Mouse (Mus musculus): ENCODE results near the gene Gatad2a. TPM values are rescaled to one million over a fixed set of nuclear protein-coding genes. Genes with fewer than 3 reads are reported as not detected.

The Gatad2a gene
- polyA plus RNA-seq, 1 experiment from 2014 or later: 65.2 TPM

DNA sequence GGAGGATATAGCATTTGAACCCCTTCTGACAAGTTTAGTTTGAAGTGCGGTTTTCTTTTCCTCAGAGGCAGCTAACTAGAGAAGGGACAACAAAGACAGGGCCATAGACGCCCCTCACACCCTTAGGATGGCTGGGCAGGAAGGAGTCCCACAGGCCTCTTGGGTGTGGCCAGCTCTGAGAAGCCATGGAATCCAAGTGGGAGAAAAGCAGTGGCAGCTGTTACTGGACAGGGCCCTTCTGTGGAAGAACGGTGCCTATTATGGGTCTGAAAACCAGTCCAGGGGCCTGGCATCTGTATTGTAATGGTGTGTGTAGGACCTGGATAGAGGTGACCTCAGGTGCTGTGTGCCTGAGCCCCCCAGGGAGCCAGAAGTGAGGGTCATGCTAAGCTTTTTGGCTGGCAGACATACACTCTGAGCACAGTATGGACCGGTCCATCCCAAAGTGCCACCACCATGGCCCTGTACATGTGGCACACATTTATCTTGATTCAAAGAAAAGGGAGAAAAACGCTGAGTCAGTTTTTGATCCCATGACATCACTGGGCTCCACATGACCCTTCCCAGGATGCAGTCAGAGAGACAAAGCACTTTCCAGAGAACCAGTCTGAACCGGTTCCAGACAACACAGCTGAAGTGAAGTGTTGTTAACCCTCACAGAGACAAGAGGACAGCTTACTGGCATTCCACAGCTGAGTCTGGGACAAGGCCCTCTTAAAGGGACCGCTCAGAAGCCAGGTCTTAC lies 60.0 kb downstream of the Gatad2a start:
- H3K36me3 ChIP-seq (ENCODE audit: control insufficient read depth, insufficient read depth, low read length): peaks cover 8% of the 10 kb centered on the region; the same call in 1 of the 2 replicates
- H3K4me2 ChIP-seq: no peak overlapping the region
- no peak overlapping the region for H3K4me3 ChIP-seq (ENCODE audit: low read depth, low read length)
- WGBS: 65% methylated on average over 7 of the region's 7 CpGs
- peak; percentile 74 for ATAC-seq (ENCODE audit: low FRiP score)
- no peak overlapping the region for H3K27ac ChIP-seq (ENCODE audit: low read depth, low read length)
- H3K27me3 ChIP-seq (ENCODE audit: control insufficient read depth, insufficient read depth, low read length): no peaks in the 10 kb centered on the region
- peak; percentile 88 for DNase-seq (ENCODE audit: low spot score, missing footprints)
- H3K4me1 ChIP-seq (ENCODE audit: control insufficient read depth, insufficient read depth, low read length): no peaks in the 10 kb centered on the region
- no peaks in the 10 kb centered on the region for H3K9me3 ChIP-seq (ENCODE audit: control insufficient read depth, low read length)
- H3K9ac ChIP-seq (ENCODE audit: low read length): no peak overlapping the region

DNA sequence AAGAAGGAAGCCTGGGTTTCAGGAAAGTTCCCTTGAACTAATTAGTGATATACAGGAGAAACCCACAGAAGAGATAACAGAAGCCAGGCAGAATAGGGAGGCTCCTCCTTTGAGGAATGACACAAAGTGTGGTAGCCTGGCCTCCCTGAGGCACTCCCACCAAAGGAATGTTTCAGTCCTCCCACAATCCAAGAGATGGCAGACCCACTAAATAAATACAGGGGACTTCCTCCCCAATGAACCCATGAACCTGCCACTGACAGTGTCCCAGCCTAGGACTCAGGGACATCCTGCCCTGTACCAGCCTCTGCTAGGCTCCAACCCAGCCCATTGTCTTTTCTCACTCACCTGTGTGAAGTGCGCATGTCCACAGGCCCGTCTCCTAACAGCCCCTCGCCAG lies 60.8 kb downstream of the Gatad2a start:
- no peak overlapping the region for H3K27ac ChIP-seq (ENCODE audit: low read depth, low read length)
- no peak overlapping the region for H3K9ac ChIP-seq (ENCODE audit: low read length)
- WGBS: 91% methylated on average over 3 of the region's 3 CpGs
- no peak overlapping the region for H3K4me3 ChIP-seq (ENCODE audit: low read depth, low read length)
- peaks cover 8% of the 10 kb centered on the region; the same call in 1 of the 2 replicates for H3K36me3 ChIP-seq (ENCODE audit: control insufficient read depth, insufficient read depth, low read length)
- H3K9me3 ChIP-seq (ENCODE audit: control insufficient read depth, low read length): no peaks in the 10 kb centered on the region
- no peaks in the 10 kb centered on the region for H3K4me1 ChIP-seq (ENCODE audit: control insufficient read depth, insufficient read depth, low read length)
- no peaks in the 10 kb centered on the region for H3K27me3 ChIP-seq (ENCODE audit: control insufficient read depth, insufficient read depth, low read length)
- H3K4me2 ChIP-seq: no peak overlapping the region
- ATAC-seq (ENCODE audit: low FRiP score) (no peak), DNase-seq (ENCODE audit: low spot score, missing footprints) (no peak)

DNA sequence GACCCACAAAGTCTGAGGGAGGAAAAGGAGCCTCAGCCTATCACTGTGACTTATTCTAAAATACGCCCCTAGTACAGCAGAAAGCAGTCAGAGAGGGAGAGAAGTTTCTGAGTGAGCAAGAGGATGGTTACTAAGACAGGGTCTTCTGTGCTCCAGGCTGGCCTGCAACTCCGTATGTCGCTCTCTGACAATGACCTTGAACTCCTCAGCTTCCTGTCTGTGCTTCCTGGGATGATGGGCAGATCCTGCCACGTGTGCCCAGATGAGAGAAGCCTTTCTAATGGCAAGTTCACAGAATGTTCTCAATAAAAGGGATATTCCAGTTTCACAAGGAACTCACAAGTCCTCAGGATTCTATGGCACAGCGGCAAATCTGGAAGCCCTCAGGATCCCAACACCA lies 61.6 kb downstream of the Gatad2a start:
- H3K9me3 ChIP-seq (ENCODE audit: control insufficient read depth, low read length): no peaks in the 10 kb centered on the region
- no peak for ATAC-seq (ENCODE audit: low FRiP score)
- H3K9ac ChIP-seq (ENCODE audit: low read length): no peak overlapping the region
- no peaks in the 10 kb centered on the region for H3K4me1 ChIP-seq (ENCODE audit: control insufficient read depth, insufficient read depth, low read length)
- DNase-seq (ENCODE audit: low spot score, missing footprints): no peak
- WGBS: 87% methylated on average over 5 of the region's 5 CpGs
- H3K27ac ChIP-seq (ENCODE audit: low read depth, low read length): no peak overlapping the region
- peaks cover 8% of the 10 kb centered on the region; the same call in 1 of the 2 replicates for H3K36me3 ChIP-seq (ENCODE audit: control insufficient read depth, insufficient read depth, low read length)
- no peak overlapping the region for H3K4me3 ChIP-seq (ENCODE audit: low read depth, low read length)
- H3K27me3 ChIP-seq (ENCODE audit: control insufficient read depth, insufficient read depth, low read length): no peaks in the 10 kb centered on the region
- H3K4me2 ChIP-seq: no peak overlapping the region

DNA sequence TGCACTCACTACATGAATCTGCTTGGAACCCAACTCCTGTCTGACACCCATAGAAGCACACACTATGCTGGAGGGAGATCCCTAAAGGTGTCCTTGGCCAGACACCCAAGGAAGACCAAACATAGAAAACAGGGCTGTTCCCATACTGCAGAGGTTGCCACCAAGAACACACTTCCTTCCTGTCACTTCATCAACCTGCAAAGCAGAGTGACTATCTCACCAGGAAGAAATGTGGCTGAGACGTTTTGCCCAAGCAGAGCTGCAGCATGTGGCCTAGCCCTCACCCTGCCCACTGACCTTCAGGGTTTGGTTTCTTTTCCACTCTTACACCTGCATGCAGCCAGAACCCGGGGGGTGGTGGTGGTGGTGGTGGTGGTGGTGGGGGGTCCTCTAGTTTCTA lies 62.4 kb downstream of the Gatad2a start:
- no peaks in the 10 kb centered on the region for H3K4me1 ChIP-seq (ENCODE audit: control insufficient read depth, insufficient read depth, low read length)
- H3K27ac ChIP-seq (ENCODE audit: low read depth, low read length): no peak overlapping the region
- H3K9ac ChIP-seq (ENCODE audit: low read length): no peak overlapping the region
- DNase-seq (ENCODE audit: low spot score, missing footprints): no peak
- H3K4me2 ChIP-seq: no peak overlapping the region
- H3K27me3 ChIP-seq (ENCODE audit: control insufficient read depth, insufficient read depth, low read length): no peaks in the 10 kb centered on the region
- H3K36me3 ChIP-seq (ENCODE audit: control insufficient read depth, insufficient read depth, low read length): peaks cover 8% of the 10 kb centered on the region; the same call in 1 of the 2 replicates
- no peak for ATAC-seq (ENCODE audit: low FRiP score)
- H3K4me3 ChIP-seq (ENCODE audit: low read depth, low read length): no peak overlapping the region
- 89% methylated on average over 2 of the region's 2 CpGs for WGBS
- H3K9me3 ChIP-seq (ENCODE audit: control insufficient read depth, low read length): no peaks in the 10 kb centered on the region

DNA sequence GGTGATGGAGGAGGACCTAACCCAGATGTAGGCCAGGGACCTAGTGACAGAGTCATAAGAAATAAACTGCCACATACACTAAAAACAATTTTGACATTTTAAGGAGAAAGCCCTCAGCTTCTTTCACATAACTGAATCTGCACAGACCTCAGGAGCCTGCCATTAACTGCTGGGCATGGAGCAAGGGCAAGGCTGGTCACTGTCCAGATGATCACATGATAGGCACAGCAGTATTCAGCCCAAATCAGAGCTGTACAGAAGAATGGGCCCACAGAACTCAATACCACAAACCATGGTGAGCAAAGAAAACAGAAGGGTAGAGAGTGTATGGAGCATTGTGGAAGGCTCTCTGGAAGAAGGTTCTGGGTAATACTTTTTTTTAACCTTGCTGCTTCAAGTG lies 69.3 kb downstream of the Gatad2a start:
- H3K4me1 ChIP-seq (ENCODE audit: control insufficient read depth, insufficient read depth, low read length): no peaks in the 10 kb centered on the region
- H3K4me3 ChIP-seq (ENCODE audit: low read depth, low read length): no peak overlapping the region
- DNase-seq (ENCODE audit: low spot score, missing footprints) (no peak), ATAC-seq (ENCODE audit: low FRiP score) (no peak)
- no peak overlapping the region for H3K4me2 ChIP-seq
- H3K27ac ChIP-seq (ENCODE audit: low read depth, low read length): no peak overlapping the region
- H3K27me3 ChIP-seq (ENCODE audit: control insufficient read depth, insufficient read depth, low read length): no peaks in the 10 kb centered on the region
- H3K36me3 ChIP-seq (ENCODE audit: control insufficient read depth, insufficient read depth, low read length): no peaks in the 10 kb centered on the region; the same call in 1 of the 2 replicates
- no peak overlapping the region for H3K9ac ChIP-seq (ENCODE audit: low read length)
- no peaks in the 10 kb centered on the region for H3K9me3 ChIP-seq (ENCODE audit: control insufficient read depth, low read length)

DNA sequence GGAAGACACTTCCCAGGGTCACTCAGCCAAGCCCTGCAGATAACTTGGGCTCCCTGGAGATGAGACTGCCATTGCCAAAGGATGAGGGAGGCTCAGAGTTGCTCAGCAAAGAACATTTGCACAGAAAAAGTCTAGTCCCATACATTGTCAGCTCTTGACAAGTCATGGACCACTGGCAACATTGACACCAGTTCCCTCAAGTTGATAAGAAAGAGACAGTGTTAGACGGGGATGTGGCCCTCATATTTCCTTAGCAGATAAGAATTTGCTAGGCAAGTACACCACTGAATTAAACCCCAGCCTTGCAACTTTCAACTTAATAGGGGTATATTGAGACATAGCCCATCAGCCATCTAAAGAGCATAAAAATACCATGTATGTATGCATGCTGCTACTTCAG lies 72.2 kb downstream of the Gatad2a start:
- H3K9me3 ChIP-seq (ENCODE audit: control insufficient read depth, low read length): no peaks in the 10 kb centered on the region
- DNase-seq (ENCODE audit: low spot score, missing footprints) (no peak), ATAC-seq (ENCODE audit: low FRiP score) (no peak)
- no peak overlapping the region for H3K4me3 ChIP-seq (ENCODE audit: low read depth, low read length)
- H3K36me3 ChIP-seq (ENCODE audit: control insufficient read depth, insufficient read depth, low read length): no peaks in the 10 kb centered on the region; the same call in 1 of the 2 replicates
- peaks cover 16% of the 10 kb centered on the region for H3K4me1 ChIP-seq (ENCODE audit: control insufficient read depth, insufficient read depth, low read length)
- no peak overlapping the region for H3K9ac ChIP-seq (ENCODE audit: low read length)
- no peaks in the 10 kb centered on the region for H3K27me3 ChIP-seq (ENCODE audit: control insufficient read depth, insufficient read depth, low read length)
- no peak overlapping the region for H3K4me2 ChIP-seq
- 87% methylated on average over 1 of the region's 1 CpGs for WGBS
- no peak overlapping the region for H3K27ac ChIP-seq (ENCODE audit: low read depth, low read length)

DNA sequence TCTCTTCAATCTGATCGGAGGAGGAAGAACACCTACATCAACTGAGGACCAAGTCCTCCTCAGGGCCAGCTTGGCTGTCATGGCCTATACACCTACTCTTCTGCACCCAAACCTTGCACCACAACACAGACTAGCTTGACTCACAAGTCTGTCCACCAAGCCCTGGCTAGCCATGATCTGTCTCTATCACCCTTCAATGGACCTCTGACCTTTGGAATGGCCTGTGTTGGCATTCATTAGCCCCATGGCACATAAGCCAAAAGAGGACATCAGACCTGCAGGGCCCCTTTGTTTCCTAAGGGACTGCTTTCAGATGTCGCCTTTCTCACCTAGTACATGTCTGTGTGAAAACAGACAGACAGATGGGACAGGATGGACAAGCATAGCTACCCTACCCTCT lies 75.0 kb downstream of the Gatad2a start:
- H3K4me3 ChIP-seq (ENCODE audit: low read depth, low read length): no peak overlapping the region
- H3K9ac ChIP-seq (ENCODE audit: low read length): peak overlapping the region; percentile 35
- peak overlapping the region; percentile 42 for H3K27ac ChIP-seq (ENCODE audit: low read depth, low read length)
- no peaks in the 10 kb centered on the region for H3K9me3 ChIP-seq (ENCODE audit: control insufficient read depth, low read length)
- WGBS: 92% methylated on average over 2 of the region's 2 CpGs
- DNase-seq (ENCODE audit: low spot score, missing footprints) (no peak), ATAC-seq (ENCODE audit: low FRiP score) (no peak)
- 0 out of 2 replicates have a peak, but pooled peaks cover 2% of the 10 kb centered on the region for H3K36me3 ChIP-seq (ENCODE audit: control insufficient read depth, insufficient read depth, low read length)
- no peaks in the 10 kb centered on the region for H3K27me3 ChIP-seq (ENCODE audit: control insufficient read depth, insufficient read depth, low read length)
- no peak overlapping the region for H3K4me2 ChIP-seq
- H3K4me1 ChIP-seq (ENCODE audit: control insufficient read depth, insufficient read depth, low read length): peaks cover 16% of the 10 kb centered on the region

DNA sequence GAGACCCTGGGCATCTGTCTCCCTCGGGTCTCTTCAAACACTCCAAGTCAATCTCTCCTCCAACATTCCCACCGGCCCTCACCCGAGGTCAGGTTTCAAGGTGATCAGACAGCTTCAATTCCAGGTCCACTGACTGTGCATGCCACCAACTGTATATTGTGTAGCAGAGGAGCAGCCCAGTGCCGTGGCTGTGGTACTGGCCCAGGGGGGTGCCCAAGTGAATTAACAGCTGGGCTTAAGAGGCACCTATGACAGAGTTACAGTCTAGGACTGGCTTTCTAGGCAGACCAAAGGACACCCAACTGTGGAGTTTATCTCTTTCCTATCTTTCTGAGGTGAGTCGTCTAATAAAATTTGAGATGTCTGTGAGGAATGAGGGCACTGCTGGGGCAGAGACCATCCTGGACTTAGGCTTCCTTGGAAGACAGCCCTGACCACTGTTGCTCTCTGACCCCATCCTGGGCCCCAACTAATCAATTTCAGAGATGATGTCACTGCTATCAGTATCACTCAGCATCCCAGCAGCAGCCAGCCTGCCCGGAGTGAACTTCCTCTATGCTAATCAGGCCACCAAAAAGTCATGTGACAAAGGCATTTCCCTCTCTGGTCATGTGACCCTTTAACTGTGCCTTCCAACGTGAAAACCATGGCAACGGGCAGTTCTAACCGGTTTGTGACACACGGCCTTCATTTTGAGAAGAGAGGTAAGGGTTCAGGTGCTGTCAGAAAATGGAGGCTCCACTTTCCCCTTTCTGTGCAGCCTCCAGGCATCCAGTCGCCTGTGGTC lies 76.1 kb downstream of the Gatad2a start:
- ATAC-seq (ENCODE audit: low FRiP score) (peak; percentile 75), DNase-seq (ENCODE audit: low spot score, missing footprints) (peak; percentile 95)
- WGBS: 52% methylated on average over 11 of the region's 11 CpGs
- H3K9ac ChIP-seq (ENCODE audit: low read length): peak overlapping the region; percentile 35
- peaks cover 2% of the 10 kb centered on the region; the same call in 1 of the 2 replicates for H3K36me3 ChIP-seq (ENCODE audit: control insufficient read depth, insufficient read depth, low read length)
- no peaks in the 10 kb centered on the region for H3K9me3 ChIP-seq (ENCODE audit: control insufficient read depth, low read length)
- no peaks in the 10 kb centered on the region for H3K27me3 ChIP-seq (ENCODE audit: control insufficient read depth, insufficient read depth, low read length)
- H3K4me3 ChIP-seq (ENCODE audit: low read depth, low read length): no peak overlapping the region
- peaks cover 16% of the 10 kb centered on the region for H3K4me1 ChIP-seq (ENCODE audit: control insufficient read depth, insufficient read depth, low read length)
- H3K27ac ChIP-seq (ENCODE audit: low read depth, low read length): peak overlapping the region; percentile 42
- peak overlapping the region; percentile 14; the same call in 1 of the 2 replicates for H3K4me2 ChIP-seq

DNA sequence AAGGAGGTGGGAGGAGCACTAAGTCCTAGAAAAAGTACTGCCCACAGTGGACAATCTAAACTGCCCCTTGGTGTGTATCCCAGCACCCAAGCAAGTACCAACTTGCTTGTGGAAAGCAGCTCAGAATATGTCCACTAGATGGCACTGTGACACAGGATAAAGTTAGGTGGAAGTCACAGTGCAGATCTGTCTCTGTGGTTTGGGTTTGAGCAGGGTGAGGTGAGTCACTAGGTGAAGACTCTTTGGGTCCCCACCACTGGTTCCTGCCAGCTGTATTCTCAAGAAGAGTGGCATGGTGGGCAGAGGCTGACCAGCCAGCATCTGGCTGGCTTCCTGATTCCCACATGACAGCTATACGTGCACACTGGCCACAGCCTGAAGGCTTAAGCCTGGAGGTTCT lies 77.2 kb downstream of the Gatad2a start:
- ATAC-seq (ENCODE audit: low FRiP score) (peak; percentile 52), DNase-seq (ENCODE audit: low spot score, missing footprints) (peak; percentile 97)
- Histone ChIP-seq H3K9ac (ENCODE audit: low read length) (no peak overlapping the region), H3K27me3 (ENCODE audit: control insufficient read depth, insufficient read depth, low read length) (no peaks in the 10 kb centered on the region), H3K27ac (ENCODE audit: low read depth, low read length) (no peak overlapping the region), H3K4me3 (ENCODE audit: low read depth, low read length) (no peak overlapping the region), H3K36me3 (ENCODE audit: control insufficient read depth, insufficient read depth, low read length) (peaks cover 8% of the 10 kb centered on the region; the same call in 1 of the 2 replicates), H3K4me1 (ENCODE audit: control insufficient read depth, insufficient read depth, low read length) (peaks cover 16% of the 10 kb centered on the region), H3K9me3 (ENCODE audit: control insufficient read depth, low read length) (no peaks in the 10 kb centered on the region), H3K4me2 (no peak overlapping the region)
- WGBS: 83% methylated on average over 1 of the region's 1 CpGs

Measured in midbrain, embryonic 11.5 days (tissue).